Mouse (Mus musculus) liver, adult 2 months (tissue): ENCODE measurements at regions not wholly inside any gene's neighbourhood (a gene's known extent, or its start where the extent isn't known, plus 50 kb on each side); places are given as distances from the start of the nearest gene placed in this dataset.

Experiments
- CTCF ChIP-seq: fragments of 200-500 bp; IDR thresholded peaks from 2 replicates; pipeline ENCODE4 v1.5.1; 2011; ENCODE audit warnings: low read depth, low read length, control low read depth
- POLR2A ChIP-seq: fragments of 200-500 bp; IDR thresholded peaks from 2 replicates; pipeline ENCODE4 v1.6.1; 2011; ENCODE audit warnings: low read length, control low read depth; ENCODE audit not compliant: insufficient read depth; ENCODE audit errors: extremely low read depth

DNA sequence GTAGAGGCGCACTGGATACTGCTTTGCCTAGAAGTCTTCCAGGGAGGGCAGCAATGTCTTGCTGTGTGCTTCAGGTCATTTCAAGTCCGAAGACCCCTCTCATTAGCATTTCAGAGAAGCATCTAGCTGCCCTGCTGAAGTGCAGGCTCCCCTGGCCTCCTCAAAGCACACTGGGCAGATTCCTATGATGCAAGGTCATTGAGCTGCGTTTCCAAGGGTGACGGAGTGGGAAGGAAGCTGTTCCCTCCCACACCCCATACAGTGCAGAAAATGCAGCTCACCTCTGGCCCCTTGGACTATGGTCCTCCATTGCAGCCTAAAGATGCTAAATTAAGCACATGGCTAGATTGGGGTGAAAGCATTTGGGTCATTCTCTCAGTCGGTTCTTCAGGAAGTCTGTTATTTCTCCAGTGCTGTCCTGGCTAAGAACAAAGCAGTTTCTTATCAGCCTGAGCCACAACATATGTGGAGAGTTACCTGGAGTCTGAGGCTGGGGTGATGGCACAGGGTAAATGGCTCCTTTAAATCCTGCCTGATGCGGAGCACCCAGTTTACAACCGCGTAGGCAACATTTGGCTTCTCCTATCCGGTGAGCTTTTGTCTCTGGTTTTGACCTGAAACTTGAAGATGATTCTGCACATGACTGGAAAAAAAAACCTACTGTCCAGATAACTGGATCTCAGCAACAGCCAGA is 52.6 kb upstream of the Parp11 start:
- TF ChIP-seq CTCF (no peak), POLR2A (no peak)
